ENCODE assay signal across 14 mouse cellular contexts in the genomic region with DNA sequence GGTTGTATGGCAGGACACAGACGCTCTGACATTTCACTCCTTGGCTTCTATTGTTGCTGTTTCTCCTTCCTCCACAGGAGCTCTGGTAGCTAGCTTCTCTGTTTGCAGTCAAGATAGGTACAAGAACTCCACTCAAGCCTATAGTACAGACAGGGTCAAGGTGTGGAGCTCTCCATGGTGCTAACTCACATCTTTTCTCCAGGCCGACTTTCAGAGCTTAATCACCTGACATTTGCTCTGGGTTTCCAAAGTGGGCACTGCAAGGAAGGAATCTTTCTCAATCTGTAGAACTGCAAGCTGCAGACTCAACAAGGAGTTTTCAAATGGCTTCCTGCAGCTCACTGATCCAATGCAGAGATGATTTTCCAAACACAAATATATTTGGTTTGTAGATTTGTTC. TPM values are rescaled to one million over a fixed set of nuclear protein-coding genes. Genes with fewer than 3 reads are reported as not detected.
DNase-seq lines count a peak whose midpoint lies in the region; ATAC-seq lines count a peak whose summit lies in the region.
"Had no signal": no experiment of that assay in that cellular context is flagged by ENCODE, and none has a peak within 500 bp of the region (broad histone marks: within the 10 kb centered on the region; RNA-seq: fewer than 3 reads in every experiment).

No protein-coding gene starts in this region.

- no peaks in the 10 kb centered on the region for H3K9me3 ChIP-seq in hindbrain, embryonic 10.5 days
- no peaks in the 10 kb centered on the region for H3K9me3 ChIP-seq in hindbrain, embryonic 14.5 days (ENCODE audit: control insufficient read depth, low read length)

- H3K9ac ChIP-seq in hindbrain, embryonic 14.5 days = no peak overlapping the region

- WGBS in hindbrain, embryonic 10.5 days = 47% methylated on average over 2 of the region's 2 CpGs
- WGBS in hindbrain, embryonic 14.5 days = 50% methylated on average over 2 of the region's 2 CpGs

- no peaks in the 10 kb centered on the region for H3K36me3 ChIP-seq in hindbrain, embryonic 10.5 days
- no peaks in the 10 kb centered on the region for H3K36me3 ChIP-seq in hindbrain, embryonic 14.5 days (replicated peaks; ENCODE audit: control insufficient read depth, insufficient read depth)

- no peak overlapping the region for H3K27ac ChIP-seq in hindbrain, embryonic 10.5 days
- no peak overlapping the region for H3K27ac ChIP-seq in hindbrain, embryonic 14.5 days

- no peaks in the 10 kb centered on the region for H3K4me1 ChIP-seq in hindbrain, embryonic 10.5 days (replicated peaks)
- no peaks in the 10 kb centered on the region for H3K4me1 ChIP-seq in hindbrain, embryonic 14.5 days (replicated peaks; ENCODE audit: control insufficient read depth, insufficient read depth, low read length)

- H3K4me3 ChIP-seq in hindbrain, embryonic 10.5 days = no peak overlapping the region
- no peak overlapping the region for H3K4me3 ChIP-seq in hindbrain, embryonic 14.5 days (replicated peaks; ENCODE audit: low read length)

- no peak overlapping the region for H3K4me2 ChIP-seq in hindbrain, embryonic 14.5 days (replicated peaks)

- peak; percentile 19 for DNase-seq in hindbrain, embryonic 10.5 days (ENCODE audit: low spot score)
- DNase-seq in hindbrain, embryonic 14.5 days (ENCODE audit: low spot score) = no peak
- DNase-seq in thymus, postnatal 4 days = peak; percentile 34
- DNase-seq in thymus, adult 18-20 months = no peak
- peak; percentile 70 for DNase-seq in forelimb bud, embryonic 11.5 days (ENCODE audit: low read depth, low spot score)
- DNase-seq in right cerebral cortex, postnatal 36 days (ENCODE audit: low spot score in 2 of 2) = no peak
- DNase-seq in gastrocnemius, postnatal 25 days = no peak
- DNase-seq: adrenal gland, adult 2 months; cerebellum, adult 9-11 months had no signal

- H3K27me3 ChIP-seq in hindbrain, embryonic 10.5 days (ENCODE audit: insufficient read depth, poor library complexity, severe bottlenecking) = no peaks in the 10 kb centered on the region
- H3K27me3 ChIP-seq in hindbrain, embryonic 14.5 days (ENCODE audit: control insufficient read depth, insufficient read depth, low read length) = no peaks in the 10 kb centered on the region

- ATAC-seq in hindbrain, embryonic 14.5 days (ENCODE audit: low FRiP score) = no peak
- ATAC-seq in cerebellum, adult (ENCODE audit: insufficient number of reproducible peaks, low FRiP score, low TSS enrichment) = no peak
- ATAC-seq: forebrain, embryonic 14.5 days had no signal

RNA-seq across cellular contexts. Expression of a gene that starts 33.0 kb away (rescaled TPM):
- polyA plus RNA-seq in hindbrain, embryonic 10.5 days (2016; fragmentation: Nextera tagmentation; extraction: Ambion mirVana) = not detected in 2 replicates
- polyA plus RNA-seq in hindbrain, embryonic 14.5 days (2014; fragmentation: Nextera tagmentation; extraction: Ambion mirVana) = not detected in 2 replicates
- total RNA-seq in gastrocnemius, postnatal 25 days (2021) = not detected
- total RNA-seq: adrenal gland, adult 2 months; left cerebral cortex, postnatal 14 days had no signal
- polyA plus RNA-seq: adrenal gland, adult 2 months; forebrain, embryonic 14.5 days; intestine, embryonic 14.5 days; lung, embryonic 16.5 days had no signal

RNA-seq across cellular contexts. Expression of a gene that starts 60.0 kb away (rescaled TPM):
- 30.2 and 42.2 TPM in 2 replicates for polyA plus RNA-seq in hindbrain, embryonic 10.5 days (2016; fragmentation: Nextera tagmentation; extraction: Ambion mirVana)
- 36.4 and 39.3 TPM in 2 replicates for polyA plus RNA-seq in hindbrain, embryonic 14.5 days (2014; fragmentation: Nextera tagmentation; extraction: Ambion mirVana)
- total RNA-seq in gastrocnemius, postnatal 25 days (2021) = 1 to 10 TPM; 8.3 to 8.5 TPM

Comparison
In these comparisons a context has a peak if more than half of its experiments do, and no peak if none do; other contexts are left out.
1. DNase-seq: peak in hindbrain, embryonic 10.5 days (single experiment), thymus, postnatal 4 days (single experiment) and forelimb bud, embryonic 11.5 days (single experiment); none in hindbrain, embryonic 14.5 days (single experiment), thymus, adult 18-20 months (0 of 2), right cerebral cortex, postnatal 36 days (0 of 2) and gastrocnemius, postnatal 25 days (single experiment).